Mouse (Mus musculus) forebrain, embryonic 14.5 days (tissue): ENCODE measurements around the gene 1700061G19Rik. TPM values are rescaled to one million over a fixed set of nuclear protein-coding genes. Genes with fewer than 3 reads are reported as not detected.
A peak's percentile ranks its signal among the peaks of the same experiment; 100 is the strongest.

Source experiments
- ATAC-seq: fragments of 200-750 bp; cut with Nextera tagmentation; 2 replicates; pipeline ENCODE4 v1.8.0; 2017; ENCODE audit warnings: mild to moderate bottlenecking, moderate library complexity
- DNase-seq: peaks from one replicate; pipeline ENCODE4 v3.0.0-alpha.2; 2015; ENCODE audit warnings: low spot score
- H3K27ac ChIP-seq: fragments of 300-500 bp; sonication (generic); 2 replicates; pipeline ENCODE4 v1.5.1; 2014; ENCODE audit warnings: low read depth, mild to moderate bottlenecking, control low read depth, low read length, moderate library complexity
- H3K27me3 ChIP-seq: fragments of 300-500 bp; sonication (generic); replicated peaks from 2 replicates; pipeline ENCODE4 v1.6.1; 2014; ENCODE audit warnings: low read length, control low read depth, mixed read lengths; ENCODE audit not compliant: control insufficient read depth, insufficient read depth
- H3K36me3 ChIP-seq: fragments of 300-500 bp; sonication (generic); 2 replicates; pipeline ENCODE4 v1.6.1; 2014; ENCODE audit warnings: low read length, control low read depth; ENCODE audit not compliant: control insufficient read depth, insufficient read depth
- H3K4me1 ChIP-seq: fragments of 300-500 bp; sonication (generic); 2 replicates; pipeline ENCODE4 v1.6.1; 2014; ENCODE audit warnings: antibody characterized with exemption, low read length, control low read depth; ENCODE audit not compliant: control insufficient read depth, insufficient read depth
- H3K4me2 ChIP-seq: fragments of 300-500 bp; sonication (generic); 2 replicates; pipeline ENCODE4 v1.6.1; 2014; ENCODE audit warnings: mild to moderate bottlenecking, control low read depth, low read length
- H3K4me3 ChIP-seq: fragments of 300-500 bp; sonication (generic); 2 replicates; pipeline ENCODE4 v1.5.1; 2014; ENCODE audit warnings: low read depth, low read length, control low read depth
- H3K9ac ChIP-seq: fragments of 300-500 bp; sonication (generic); 2 replicates; pipeline ENCODE4 v1.6.1; 2014; ENCODE audit warnings: mild to moderate bottlenecking, low read length, control low read depth, moderate library complexity
- H3K9me3 ChIP-seq: fragments of 300-500 bp; sonication (generic); replicated peaks from 2 replicates; pipeline ENCODE4 v1.6.1; 2016; ENCODE audit warnings: low read length, control low read depth, mixed read lengths; ENCODE audit not compliant: control insufficient read depth
- WGBS: fragments of 180-500 bp; shearing (Covaris S2); extraction: QIAGEN DNeasy Blood & Tissue Kit; methylation state at CpG from one replicate; pipeline ENCODE4 v1.1.7; 2014; 5-methylcytosine and 5-hydroxymethylcytosine counted together
- polyA plus RNA-seq: library from polyadenylated mRNA; unstranded; fragments of >200 nt; fragmentation: Nextera tagmentation; extraction: Ambion mirVana; gene quantifications from 2 replicates; pipeline ENCODE4 v1.2.1, GENCODE M21; 2014

The 1700061G19Rik gene
- polyA plus RNA-seq, 1 experiment from 2014 or later, result 0.08 TPM

DNA sequence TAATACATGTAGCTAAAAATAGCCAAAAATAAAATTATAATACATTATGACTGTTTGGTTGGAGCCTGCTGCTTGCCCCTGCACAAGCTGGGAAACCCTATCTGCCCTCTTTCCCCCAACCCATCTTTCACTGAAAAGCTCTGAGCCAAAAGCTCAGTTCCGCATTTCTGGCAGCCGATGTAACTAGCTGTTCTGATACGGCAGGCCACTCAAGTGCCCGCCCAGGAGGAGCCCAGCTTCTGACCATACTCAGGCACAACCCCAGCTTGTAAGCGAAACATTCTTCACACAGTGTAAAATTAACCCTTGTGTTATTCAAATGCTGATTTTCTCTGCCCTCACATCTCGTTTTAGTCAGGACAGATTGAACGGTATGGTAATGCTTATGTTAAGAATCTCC is 16.4 kb upstream of the 1700061G19Rik start:
- Histone ChIP-seq H3K9me3 (no peaks in the 10 kb centered on the region), H3K4me1 (no peaks in the 10 kb centered on the region), H3K27ac (no peak overlapping the region), H3K4me3 (no peak overlapping the region), H3K9ac (no peak overlapping the region), H3K4me2 (no peak overlapping the region), H3K27me3 (no peaks in the 10 kb centered on the region), H3K36me3 (no peaks in the 10 kb centered on the region)
- DNase-seq (no peak), ATAC-seq (no peak)
- 44% methylated on average over 7 of the region's 7 CpGs for WGBS

DNA sequence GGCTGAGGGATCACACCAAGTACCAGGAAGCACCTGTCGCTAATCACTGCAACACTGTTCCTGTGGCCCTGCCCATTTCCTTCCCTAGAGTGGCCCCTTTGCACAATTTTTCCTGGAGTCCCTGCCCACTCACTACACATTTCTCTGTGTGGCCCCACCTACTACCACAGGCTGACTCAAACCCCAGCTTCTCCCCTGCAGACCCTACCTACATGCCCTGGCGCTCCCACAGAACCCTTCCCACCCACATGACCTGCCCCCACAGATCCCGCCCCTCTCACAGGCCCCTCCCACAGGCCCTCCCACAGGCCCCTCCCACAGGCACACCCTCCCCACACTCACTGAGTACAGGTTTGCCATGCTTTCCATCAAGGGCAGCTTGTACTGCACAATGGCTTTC is 14.1 kb upstream of the 1700061G19Rik start:
- DNase-seq, result no peak
- H3K4me3 ChIP-seq, result no peak overlapping the region
- H3K36me3 ChIP-seq, result no peaks in the 10 kb centered on the region
- no peaks in the 10 kb centered on the region for H3K4me1 ChIP-seq
- 55% methylated on average over 3 of the region's 3 CpGs for WGBS
- no peak overlapping the region for H3K9ac ChIP-seq
- H3K27ac ChIP-seq, result no peak overlapping the region
- no peaks in the 10 kb centered on the region for H3K9me3 ChIP-seq
- H3K27me3 ChIP-seq, result no peaks in the 10 kb centered on the region
- no peak overlapping the region for H3K4me2 ChIP-seq
- 0 out of 2 replicates have a peak, but pooled peaks have one; percentile 15 for ATAC-seq

DNA sequence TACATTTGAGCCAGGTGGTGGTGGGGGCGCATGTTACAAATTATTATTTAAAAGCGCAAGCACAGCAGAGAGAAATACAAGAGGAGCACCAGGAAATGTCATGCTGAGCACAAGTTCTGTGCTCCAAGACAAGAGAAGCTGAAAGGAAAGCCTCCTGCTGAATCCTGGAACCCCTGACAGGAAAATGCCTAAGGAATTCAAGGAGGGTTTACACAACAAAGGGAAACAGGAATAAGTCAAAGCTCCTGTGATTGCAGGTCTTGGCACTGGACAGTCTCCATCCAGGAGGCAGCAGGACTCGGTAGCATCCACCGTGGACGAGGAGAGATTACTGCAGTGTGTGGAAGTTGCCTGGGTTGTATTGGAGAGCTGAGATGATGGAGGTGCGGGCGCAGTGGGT is 9.2 kb upstream of the 1700061G19Rik start:
- no peaks in the 10 kb centered on the region for H3K27me3 ChIP-seq
- WGBS, result 81% methylated on average over 7 of the region's 7 CpGs
- ATAC-seq, result no peak

DNA sequence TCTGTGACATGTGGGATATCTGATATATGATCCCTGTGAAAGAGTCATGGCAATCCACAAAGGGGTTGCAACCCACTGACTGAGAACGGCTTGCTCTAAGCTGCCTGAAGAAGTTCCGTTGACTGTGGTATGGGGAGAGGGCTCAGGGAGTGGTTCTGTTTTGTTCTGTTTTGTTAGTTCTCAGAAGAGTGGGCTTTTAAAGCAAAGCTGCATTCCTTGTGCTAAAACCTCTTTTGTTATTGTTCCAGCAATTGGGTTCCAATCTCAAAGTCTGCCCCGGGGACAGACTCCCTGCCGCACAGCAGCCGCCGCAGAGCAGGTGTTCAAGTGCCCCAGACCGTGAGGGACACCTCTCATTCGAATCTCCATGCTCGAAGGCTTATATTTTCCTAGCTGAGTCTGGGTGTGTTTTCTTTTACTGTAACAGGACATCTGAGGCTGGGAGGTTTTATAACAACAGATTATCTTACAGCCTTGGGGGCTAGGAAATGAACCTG is 5.7 kb upstream of the 1700061G19Rik start:
- Histone ChIP-seq H3K27ac (no peak overlapping the region), H3K36me3 (no peaks in the 10 kb centered on the region), H3K4me2 (no peak overlapping the region), H3K9me3 (no peaks in the 10 kb centered on the region), H3K9ac (no peak overlapping the region), H3K4me3 (no peak overlapping the region), H3K4me1 (no peaks in the 10 kb centered on the region), H3K27me3 (no peaks in the 10 kb centered on the region)
- ATAC-seq (no peak), DNase-seq (no peak)
- 47% methylated on average over 9 of the region's 9 CpGs for WGBS

More for the DNA sequence above, 9.2 kb upstream of the 1700061G19Rik start:
- Histone ChIP-seq H3K4me3 (no peak overlapping the region), H3K9ac (no peak overlapping the region), H3K9me3 (no peaks in the 10 kb centered on the region), H3K36me3 (no peaks in the 10 kb centered on the region), H3K27ac (no peak overlapping the region), H3K4me2 (no peak overlapping the region), H3K4me1 (no peaks in the 10 kb centered on the region)
- no peak for DNase-seq

DNA sequence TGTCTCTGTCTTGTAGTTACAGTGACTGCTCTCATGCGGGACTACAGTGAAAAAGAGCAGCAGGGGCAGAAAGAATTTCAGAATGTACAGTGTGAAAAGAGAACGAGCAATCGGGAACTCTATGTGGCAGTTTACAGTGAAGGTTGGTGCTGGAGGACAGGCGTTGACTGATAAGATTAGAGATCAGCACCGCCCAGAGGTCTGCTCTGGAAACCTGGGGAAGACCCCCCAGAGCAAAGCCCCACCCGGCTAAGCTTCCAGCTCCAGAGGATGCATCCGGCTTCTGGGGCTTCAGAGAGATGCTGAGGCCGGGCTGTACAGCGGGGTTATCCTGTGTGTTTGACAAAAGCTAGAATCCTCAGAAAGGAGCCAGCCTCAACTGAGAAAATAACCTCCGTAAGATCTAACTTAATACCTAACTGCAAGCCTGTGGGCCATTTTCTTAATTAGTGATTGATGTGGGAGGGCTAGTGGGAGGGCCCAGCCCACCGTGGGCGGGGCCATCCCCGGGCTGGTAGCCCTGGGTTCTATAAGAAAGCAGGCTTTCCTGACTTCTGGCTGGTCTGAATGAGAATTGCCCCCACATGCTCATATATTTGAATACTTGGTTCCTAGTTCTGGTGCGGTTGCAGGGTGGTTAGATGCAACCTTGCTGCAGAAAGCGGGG is 4.9 kb upstream of the 1700061G19Rik start:
- H3K4me2 ChIP-seq, result no peak overlapping the region
- H3K4me3 ChIP-seq, result no peak overlapping the region
- no peak for DNase-seq
- no peaks in the 10 kb centered on the region for H3K9me3 ChIP-seq
- no peaks in the 10 kb centered on the region for H3K36me3 ChIP-seq
- H3K27me3 ChIP-seq, result no peaks in the 10 kb centered on the region
- WGBS, result 75% methylated on average over 15 of the region's 15 CpGs
- no peaks in the 10 kb centered on the region for H3K4me1 ChIP-seq
- ATAC-seq, result no peak
- H3K27ac ChIP-seq, result no peak overlapping the region
- H3K9ac ChIP-seq, result no peak overlapping the region

DNA sequence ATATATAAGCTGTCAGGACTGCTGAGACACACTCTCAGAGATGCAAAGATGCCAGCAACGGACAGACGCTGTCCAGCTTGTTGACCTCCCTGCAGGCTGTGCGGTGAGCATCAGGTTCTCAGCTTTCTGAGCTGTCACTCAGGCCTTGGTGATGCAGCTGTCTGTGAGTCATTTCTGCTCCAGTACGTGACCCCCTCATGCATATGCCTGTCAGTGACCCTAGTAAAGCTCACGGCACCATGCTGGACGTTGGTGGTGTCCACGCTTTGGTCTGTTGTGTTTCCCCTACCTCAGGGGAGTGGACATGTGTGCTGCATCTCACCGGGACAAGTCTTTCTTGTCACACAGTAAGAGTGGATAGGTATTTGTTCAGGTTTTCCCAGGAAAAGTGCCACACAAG is 3.5 kb upstream of the 1700061G19Rik start:
- Histone ChIP-seq H3K9me3 (no peaks in the 10 kb centered on the region), H3K4me2 (no peak overlapping the region), H3K4me3 (no peak overlapping the region), H3K4me1 (no peaks in the 10 kb centered on the region), H3K9ac (no peak overlapping the region), H3K27ac (no peak overlapping the region), H3K36me3 (no peaks in the 10 kb centered on the region), H3K27me3 (no peaks in the 10 kb centered on the region)
- no peak for DNase-seq
- no peak for ATAC-seq
- 83% methylated on average over 8 of the region's 8 CpGs for WGBS

DNA sequence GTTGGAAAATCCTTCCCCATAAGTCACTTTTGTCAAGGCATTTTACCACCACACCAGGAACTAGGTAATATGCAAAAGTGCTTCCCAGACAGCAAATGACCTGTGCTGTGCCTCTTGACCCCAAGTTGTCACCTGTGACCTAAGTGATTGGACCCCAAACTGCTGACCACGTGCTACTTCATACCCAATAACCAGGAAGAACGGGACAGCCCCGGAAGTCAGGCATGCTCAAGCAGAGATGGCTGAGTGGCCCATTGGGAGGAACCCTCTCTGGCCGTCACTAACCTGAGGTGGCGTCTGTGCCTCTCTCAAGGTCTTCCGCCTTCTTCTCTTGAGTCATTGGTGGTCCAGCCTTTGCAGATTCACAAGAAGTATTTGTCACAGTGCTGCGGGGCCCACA is 2.8 kb upstream of the 1700061G19Rik start:
- no peaks in the 10 kb centered on the region for H3K27me3 ChIP-seq
- H3K9me3 ChIP-seq, result no peaks in the 10 kb centered on the region
- H3K27ac ChIP-seq, result no peak overlapping the region
- H3K9ac ChIP-seq, result no peak overlapping the region
- WGBS, result 84% methylated on average over 7 of the region's 7 CpGs
- H3K4me1 ChIP-seq, result no peaks in the 10 kb centered on the region
- no peak overlapping the region for H3K4me3 ChIP-seq
- ATAC-seq (no peak), DNase-seq (no peak)
- H3K36me3 ChIP-seq, result no peaks in the 10 kb centered on the region
- H3K4me2 ChIP-seq, result no peak overlapping the region

DNA sequence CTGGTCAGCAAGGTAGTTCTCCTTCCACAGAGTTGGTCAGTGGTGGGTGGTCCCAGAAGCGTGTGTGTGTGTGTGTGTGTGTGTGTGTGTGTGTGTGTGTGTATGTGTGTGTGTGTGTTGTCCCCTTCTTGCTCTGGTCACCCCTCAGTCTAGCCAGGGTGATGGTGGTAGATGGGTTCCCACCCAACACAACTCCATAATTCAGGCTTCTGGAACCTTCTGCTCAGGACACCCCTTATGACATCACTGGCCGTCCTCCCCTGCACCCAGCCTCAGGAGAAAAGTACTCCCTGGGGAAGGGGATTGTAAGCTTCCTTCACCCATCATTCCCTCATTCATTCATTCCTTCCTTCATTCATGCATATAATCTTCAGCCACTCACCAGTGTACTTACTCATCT is 1.0 kb upstream of the 1700061G19Rik start, which contains the start of gene Acsbg2:
Gene Acsbg2 (minus strand): TSS at position 211 of the 400 bp plus-strand sequence.
- H3K9me3 ChIP-seq, result no peaks in the 10 kb centered on the region
- ATAC-seq, result no peak
- H3K27me3 ChIP-seq, result no peaks in the 10 kb centered on the region
- H3K27ac ChIP-seq, result no peak within 1 kb of the TSS
- no peak within 1 kb of the TSS for H3K4me2 ChIP-seq
- no peaks in the 10 kb centered on the region for H3K4me1 ChIP-seq
- H3K4me3 ChIP-seq, result no peak within 1 kb of the TSS
- H3K9ac ChIP-seq, result no peak within 1 kb of the TSS
- H3K36me3 ChIP-seq, result no peaks in the 10 kb centered on the region
- no peak for DNase-seq
- WGBS, result 82% methylated on average over 2 of the region's 2 CpGs

DNA sequence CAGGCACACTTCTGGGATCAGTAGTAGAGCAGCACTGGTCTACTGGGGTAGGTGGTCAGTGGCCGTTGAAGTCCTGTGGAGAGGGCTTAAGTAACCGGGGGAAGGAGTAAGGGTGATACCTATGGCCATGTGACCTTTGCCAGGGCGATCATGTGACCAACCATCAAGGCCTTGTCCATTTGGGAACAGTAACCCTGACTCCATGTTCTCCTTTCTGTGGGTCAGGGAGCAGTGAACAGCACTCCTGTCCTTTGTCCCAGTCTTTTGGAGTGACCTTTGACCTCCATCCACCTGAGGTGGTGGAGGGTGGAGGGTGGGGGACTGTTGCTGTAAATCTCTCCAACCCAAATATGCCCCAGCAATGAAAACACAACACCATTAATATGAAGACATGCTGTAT is 1.2 kb downstream of the 1700061G19Rik start:
- 91% methylated on average over 3 of the region's 3 CpGs for WGBS
- Histone ChIP-seq H3K27ac (no peak overlapping the region), H3K4me3 (no peak overlapping the region), H3K27me3 (no peaks in the 10 kb centered on the region), H3K9me3 (no peaks in the 10 kb centered on the region), H3K4me1 (no peaks in the 10 kb centered on the region), H3K9ac (no peak overlapping the region), H3K36me3 (no peaks in the 10 kb centered on the region), H3K4me2 (no peak overlapping the region)
- ATAC-seq (no peak), DNase-seq (no peak)
